In genomic region chr4:139120998-139121397, GRCm38 (mm10) we compare ENCODE assay signal across 32 mouse cellular contexts. TPM values are rescaled to one million over a fixed set of nuclear protein-coding genes. Genes with fewer than 3 reads are reported as not detected.
DNase-seq lines count a peak whose midpoint lies in the region; ATAC-seq lines count a peak whose summit lies in the region.
"Had no signal": no experiment of that assay in that cellular context is flagged by ENCODE, and none has a peak within 500 bp of the region (broad histone marks: within the 10 kb centered on the region; RNA-seq: fewer than 3 reads in every experiment).

No protein-coding gene starts in this region.

- peaks cover 37% of the 10 kb centered on the region for H3K4me1 ChIP-seq in embryonic facial prominence, embryonic 13.5 days
- H3K4me1 ChIP-seq in embryonic facial prominence, embryonic 10.5 days = peaks cover 12% of the 10 kb centered on the region
- peaks cover 20% of the 10 kb centered on the region for H3K4me1 ChIP-seq in limb, embryonic 12.5 days (replicated peaks)
- no peaks in the 10 kb centered on the region for H3K4me1 ChIP-seq in limb, embryonic 10.5 days

- H3K9me3 ChIP-seq in embryonic facial prominence, embryonic 13.5 days = 0 out of 2 replicates have a peak, but pooled peaks cover 3% of the 10 kb centered on the region
- H3K9me3 ChIP-seq in embryonic facial prominence, embryonic 10.5 days = 0 out of 2 replicates have a peak, but pooled peaks cover 5% of the 10 kb centered on the region
- H3K9me3 ChIP-seq in limb, embryonic 12.5 days = no peaks in the 10 kb centered on the region
- H3K9me3 ChIP-seq in limb, embryonic 10.5 days (replicated peaks) = no peaks in the 10 kb centered on the region
- H3K9me3 ChIP-seq: forebrain, embryonic 10.5 days; forebrain, embryonic 15.5 days; G1E; hindbrain, embryonic 10.5 days; hindbrain, embryonic 15.5 days; liver, embryonic 15.5 days had no signal

- no peak overlapping the region for H3K4me3 ChIP-seq in embryonic facial prominence, embryonic 13.5 days
- H3K4me3 ChIP-seq in embryonic facial prominence, embryonic 10.5 days = no peak overlapping the region
- H3K4me3 ChIP-seq in limb, embryonic 12.5 days (replicated peaks) = no peak overlapping the region
- no peak overlapping the region for H3K4me3 ChIP-seq in limb, embryonic 10.5 days
- H3K4me3 ChIP-seq: forebrain, embryonic 10.5 days; forebrain, embryonic 15.5 days; hindbrain, embryonic 10.5 days; hindbrain, embryonic 15.5 days; liver, embryonic 15.5 days had no signal

- H3K27me3 ChIP-seq in embryonic facial prominence, embryonic 13.5 days = no peaks in the 10 kb centered on the region
- no peaks in the 10 kb centered on the region for H3K27me3 ChIP-seq in embryonic facial prominence, embryonic 10.5 days (replicated peaks; ENCODE audit: low read depth, poor library complexity, severe bottlenecking)
- H3K27me3 ChIP-seq in limb, embryonic 12.5 days = no peaks in the 10 kb centered on the region
- H3K27me3 ChIP-seq in limb, embryonic 10.5 days (ENCODE audit: low read depth, poor library complexity, severe bottlenecking) = no peaks in the 10 kb centered on the region
- H3K27me3 ChIP-seq: forebrain, embryonic 15.5 days; hindbrain, embryonic 15.5 days; liver, embryonic 15.5 days; Patski had no signal

- H3K9ac ChIP-seq in embryonic facial prominence, embryonic 13.5 days = no peak overlapping the region
- H3K9ac ChIP-seq in limb, embryonic 12.5 days (replicated peaks) = no peak overlapping the region
- H3K9ac ChIP-seq: forebrain, embryonic 15.5 days; hindbrain, embryonic 15.5 days; liver, embryonic 15.5 days had no signal

- H3K27ac ChIP-seq in embryonic facial prominence, embryonic 13.5 days = peak overlapping the region; percentile 78
- H3K27ac ChIP-seq in embryonic facial prominence, embryonic 10.5 days (replicated peaks) = no peak overlapping the region
- H3K27ac ChIP-seq in limb, embryonic 12.5 days = 0 out of 2 replicates have a peak overlapping the region, but pooled peaks have one; percentile 4
- no peak overlapping the region for H3K27ac ChIP-seq in limb, embryonic 10.5 days
- H3K27ac ChIP-seq: forebrain, embryonic 10.5 days; forebrain, embryonic 15.5 days; hindbrain, embryonic 10.5 days; hindbrain, embryonic 15.5 days; liver, embryonic 15.5 days had no signal

- no peak for ATAC-seq in embryonic facial prominence, embryonic 13.5 days (ENCODE audit: insufficient number of reproducible peaks, insufficient read depth, low FRiP score, low TSS enrichment, low read depth)
- no peak for ATAC-seq in limb, embryonic 12.5 days (ENCODE audit: insufficient number of reproducible peaks, insufficient read depth, low FRiP score, low TSS enrichment, low read depth)
- ATAC-seq in granulocyte monocyte progenitor cell, adult 5-6 weeks (replicated peaks; ENCODE audit: poor library complexity, severe bottlenecking) = peak; percentile 76
- ATAC-seq: forebrain, embryonic 15.5 days; inflammation-experienced regulatory T-cells, adult 6 months; Patski had no signal

- peak overlapping the region; percentile 9; the same call in 1 of the 2 replicates for H3K4me2 ChIP-seq in embryonic facial prominence, embryonic 13.5 days
- no peak overlapping the region for H3K4me2 ChIP-seq in limb, embryonic 12.5 days
- H3K4me2 ChIP-seq: forebrain, embryonic 15.5 days; hindbrain, embryonic 15.5 days; liver, embryonic 15.5 days had no signal

- no peaks in the 10 kb centered on the region for H3K36me3 ChIP-seq in embryonic facial prominence, embryonic 13.5 days
- H3K36me3 ChIP-seq in embryonic facial prominence, embryonic 10.5 days (replicated peaks) = 0 out of 2 replicates have a peak, but pooled peaks cover 11% of the 10 kb centered on the region
- no peaks in the 10 kb centered on the region for H3K36me3 ChIP-seq in limb, embryonic 12.5 days
- H3K36me3 ChIP-seq in limb, embryonic 10.5 days = 0 out of 2 replicates have a peak, but pooled peaks cover 2% of the 10 kb centered on the region
- H3K36me3 ChIP-seq: forebrain, embryonic 10.5 days; forebrain, embryonic 15.5 days; hindbrain, embryonic 10.5 days; hindbrain, embryonic 15.5 days; liver, embryonic 15.5 days had no signal

- DNase-seq in embryonic facial prominence, embryonic 10.5 days (ENCODE audit: low spot score) = no peak
- no peak for DNase-seq in limb, embryonic 10.5 days (ENCODE audit: low spot score)
- peak; percentile 56 for DNase-seq in 416B (ENCODE audit: low read depth)
- no peak for DNase-seq in adrenal gland, adult (ENCODE audit: inconsistent age in 2 of 2, low spot score in 1 of 2)
- DNase-seq in layer of hippocampus, adult 8-10 months (ENCODE audit: low spot score in 2 of 2) = no peak
- DNase-seq: adrenal gland, postnatal 14 days; cerebellum, adult 11-12 months; cerebellum, postnatal 10 days; heart, postnatal 14 days; kidney, adult 9 months; kidney, postnatal 4 days; layer of hippocampus, postnatal 36 days; lung, postnatal 14 days; midbrain, embryonic 14.5 days had no signal

- WGBS in embryonic facial prominence, embryonic 13.5 days = 45% methylated on average over 7 of the region's 7 CpGs
- 70% methylated on average over 7 of the region's 7 CpGs for WGBS in embryonic facial prominence, embryonic 10.5 days
- 62% methylated on average over 7 of the region's 7 CpGs for WGBS in limb, embryonic 12.5 days
- 75% methylated on average over 7 of the region's 7 CpGs for WGBS in limb, embryonic 10.5 days

RNA-seq across cellular contexts. Expression of gene Minos1, which starts 9.9 kb away (rescaled TPM):
- polyA plus RNA-seq in embryonic facial prominence, embryonic 13.5 days (2015; fragmentation: Nextera tagmentation; extraction: Ambion mirVana) = 459 and 517 TPM in 2 replicates
- polyA plus RNA-seq in embryonic facial prominence, embryonic 10.5 days (2016; fragmentation: Nextera tagmentation; extraction: Ambion mirVana) = 431 and 444 TPM in 2 replicates
- 476 and 492 TPM in 2 replicates for polyA plus RNA-seq in limb, embryonic 12.5 days (2016; fragmentation: Nextera tagmentation; extraction: Ambion mirVana)
- polyA plus RNA-seq in limb, embryonic 10.5 days (2016; fragmentation: Nextera tagmentation; extraction: Ambion mirVana) = 393 and 402 TPM in 2 replicates
- 530 and 613 TPM in 2 replicates for total RNA-seq in granulocyte monocyte progenitor cell, adult 5-6 weeks (2014; fragmentation: Nextera tagmentation)
- 186 and 246 TPM in 2 replicates for total RNA-seq in granulocyte monocyte progenitor cell, adult 5-6 weeks (2017)
- 100 to 1,000 TPM; 187 to 234 (median 208) TPM for total RNA-seq in layer of hippocampus, adult 8-10 months (2022)

RNA-seq across cellular contexts. Expression of gene Nbl1, which starts 28.2 kb away (rescaled TPM):
- 144 and 187 TPM in 2 replicates for polyA plus RNA-seq in embryonic facial prominence, embryonic 13.5 days (2015; fragmentation: Nextera tagmentation; extraction: Ambion mirVana)
- polyA plus RNA-seq in embryonic facial prominence, embryonic 10.5 days (2016; fragmentation: Nextera tagmentation; extraction: Ambion mirVana) = 51.7 and 80.8 TPM in 2 replicates
- 141 and 152 TPM in 2 replicates for polyA plus RNA-seq in limb, embryonic 12.5 days (2016; fragmentation: Nextera tagmentation; extraction: Ambion mirVana)
- 12.5 and 28.7 TPM in 2 replicates for polyA plus RNA-seq in limb, embryonic 10.5 days (2016; fragmentation: Nextera tagmentation; extraction: Ambion mirVana)
- not detected in 2 replicates for total RNA-seq in granulocyte monocyte progenitor cell, adult 5-6 weeks (2014; fragmentation: Nextera tagmentation)
- not detected in 2 replicates for total RNA-seq in granulocyte monocyte progenitor cell, adult 5-6 weeks (2017)
- total RNA-seq in layer of hippocampus, adult 8-10 months (2022) = 10 to 100 TPM; 72.3 to 84.6 (median 79.2) TPM
- total RNA-seq: monocyte, adult 5-6 weeks had no signal

RNA-seq across cellular contexts. Expression of gene Htr6, which starts 45.6 kb away (rescaled TPM):
- polyA plus RNA-seq in embryonic facial prominence, embryonic 13.5 days (2015; fragmentation: Nextera tagmentation; extraction: Ambion mirVana) = 0.22 and 0.51 TPM in 2 replicates
- 0.23 and 0.26 TPM in 2 replicates for polyA plus RNA-seq in embryonic facial prominence, embryonic 10.5 days (2016; fragmentation: Nextera tagmentation; extraction: Ambion mirVana)
- polyA plus RNA-seq in limb, embryonic 12.5 days (2016; fragmentation: Nextera tagmentation; extraction: Ambion mirVana) = 0.50 and 0.60 TPM in 2 replicates
- polyA plus RNA-seq in limb, embryonic 10.5 days (2016; fragmentation: Nextera tagmentation; extraction: Ambion mirVana) = not detected in 2 replicates
- not detected in 2 replicates for total RNA-seq in granulocyte monocyte progenitor cell, adult 5-6 weeks (2014; fragmentation: Nextera tagmentation)
- total RNA-seq in granulocyte monocyte progenitor cell, adult 5-6 weeks (2017) = not detected in 2 replicates
- total RNA-seq in layer of hippocampus, adult 8-10 months (2022) = 1 to 10 TPM; 7.0 to 8.3 (median 8.0) TPM
- total RNA-seq: adrenal gland, postnatal 14 days; G1E; gastrocnemius, adult 8-10 months; gastrocnemius, postnatal 4 days; heart, adult 8-10 months; heart, postnatal 14 days; liver, adult 2 months; monocyte, adult 5-6 weeks had no signal
- polyA plus RNA-seq: G1E; heart, embryonic 14.5 days; inflammation-experienced regulatory T-cells, adult 6 months; liver, adult 2 months; liver, embryonic 15.5 days; stomach, embryonic 14.5 days had no signal

Comparison
In these comparisons a context has a peak if more than half of its experiments do, and no peak if none do; other contexts are left out.
1. H3K27ac ChIP-seq: peak in embryonic facial prominence, embryonic 13.5 days (single experiment) and limb, embryonic 12.5 days (single experiment); none in embryonic facial prominence, embryonic 10.5 days (single experiment) and limb, embryonic 10.5 days (single experiment).